Mouse (Mus musculus) testis, adult 2 months (tissue): ENCODE results near the gene Ufsp1. TPM values are rescaled to one million over a fixed set of nuclear protein-coding genes. Genes with fewer than 3 reads are reported as not detected.

ENCODE experiments used
- H3K27ac ChIP-seq: fragments of 200-500 bp; 2 replicates; pipeline ENCODE4 v1.5.1; 2012; ENCODE audit warnings: low read depth, low read length; ENCODE audit not compliant: control insufficient read depth, insufficient read depth
- H3K27me3 ChIP-seq: fragments of 200-500 bp; 2 replicates; pipeline ENCODE4 v1.6.1; 2012; ENCODE audit warnings: mild to moderate bottlenecking, low read length, moderate library complexity; ENCODE audit not compliant: control insufficient read depth, insufficient read depth
- H3K36me3 ChIP-seq: fragments of 200-500 bp; 2 replicates; pipeline ENCODE4 v1.6.1; 2012; ENCODE audit warnings: mild to moderate bottlenecking, low read length; ENCODE audit not compliant: control insufficient read depth, insufficient read depth
- H3K4me1 ChIP-seq: fragments of 200-500 bp; 2 replicates; pipeline ENCODE4 v1.6.1; 2012; ENCODE audit warnings: low read length; ENCODE audit not compliant: control insufficient read depth, insufficient read depth
- H3K4me3 ChIP-seq: fragments of 200-500 bp; 2 replicates; pipeline ENCODE4 v1.5.1; 2012; ENCODE audit warnings: low read depth, mild to moderate bottlenecking, low read length, moderate library complexity, mixed read lengths; ENCODE audit not compliant: control insufficient read depth
- CTCF ChIP-seq: fragments of 200-500 bp; IDR thresholded peaks from 2 replicates; pipeline ENCODE4 v1.5.1; 2012; ENCODE audit warnings: low read depth, mild to moderate bottlenecking, inconsistent platforms, low read length, moderate library complexity; ENCODE audit not compliant: control insufficient read depth, insufficient read depth, insufficient replicate concordance
- POLR2A ChIP-seq: fragments of 200-500 bp; IDR thresholded peaks from 2 replicates; pipeline ENCODE4 v1.6.1; 2012; ENCODE audit warnings: low read depth, mild to moderate bottlenecking, inconsistent platforms, low read length, moderate library complexity; ENCODE audit not compliant: control insufficient read depth
- polyA plus RNA-seq: library from polyadenylated mRNA; depleted of rRNA; stranded (reverse); fragments of >200 nt; gene quantifications from 2 replicates; pipeline ENCODE4 v1.2.3, GENCODE M21; 2012

Ufsp1 gene
- polyA plus RNA-seq, 1 experiment, result 1.6 TPM

GRCm38 (mm10) chr5:137313466-137314192 lies 19.2 kb downstream of the Ufsp1 start:
- Histone ChIP-seq H3K4me1 (peaks cover 21% of the 10 kb centered on the region), H3K27me3 (no peaks in the 10 kb centered on the region), H3K36me3 (no peaks in the 10 kb centered on the region), H3K4me3 (peak overlapping the region; percentile 75), H3K27ac (peak overlapping the region; percentile 63)
- TF ChIP-seq POLR2A (no peak), CTCF (no peak)

DNA sequence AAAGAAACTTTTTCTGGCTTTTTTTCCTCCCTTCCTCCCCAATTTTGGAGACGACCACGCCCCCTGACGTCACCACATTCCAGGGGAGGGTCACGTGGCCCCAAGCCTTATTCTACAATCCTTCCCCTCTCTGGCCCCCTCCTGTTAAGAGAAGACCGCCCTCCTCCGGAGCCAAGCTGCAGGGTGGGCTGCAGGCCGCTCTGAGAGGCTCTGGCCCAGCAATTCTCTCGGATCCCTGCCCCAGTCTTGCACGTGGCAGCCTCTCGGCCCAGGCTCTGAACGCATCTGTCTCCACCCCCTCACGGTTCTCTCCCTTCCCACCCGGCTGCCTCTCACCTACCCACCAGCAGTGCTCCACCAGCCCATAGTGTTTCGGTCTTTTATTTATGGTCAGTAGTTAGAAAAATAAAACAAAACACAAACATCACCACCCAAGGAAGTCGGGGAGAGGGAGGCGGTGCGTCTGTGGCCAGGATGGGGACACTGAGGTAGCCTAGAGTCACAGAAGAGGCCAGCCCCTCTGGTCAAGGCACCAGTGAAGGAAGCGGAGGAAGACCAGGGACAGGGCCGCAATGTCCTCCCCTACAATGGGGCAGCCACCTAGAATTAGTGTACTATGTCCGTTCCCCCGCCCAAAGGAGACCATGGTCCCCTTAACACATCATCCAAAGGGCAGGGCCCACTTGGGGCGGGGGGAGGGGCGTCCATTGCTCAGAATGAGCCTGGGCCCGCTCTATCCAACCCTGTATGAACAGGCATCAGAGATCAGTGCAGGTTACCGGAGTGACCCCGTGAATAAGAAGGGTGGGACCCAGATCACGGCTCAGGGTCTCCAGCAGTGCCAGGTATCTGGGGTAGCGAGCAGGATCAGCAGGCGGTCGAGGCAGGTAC lies 20.0 kb downstream of the Ufsp1 start, which contains the start of gene Trip6:
Trip6 (minus strand) TSS at position 212 of the 891 bp plus-strand sequence.
- H3K4me3 ChIP-seq, result peak within 1 kb of the TSS; percentile 75
- no peaks in the 10 kb centered on the region for H3K36me3 ChIP-seq
- H3K27me3 ChIP-seq, result no peaks in the 10 kb centered on the region
- peaks cover 21% of the 10 kb centered on the region for H3K4me1 ChIP-seq
- H3K27ac ChIP-seq, result peak within 1 kb of the TSS; percentile 73
- no peak for TF ChIP-seq POLR2A
- no peak for TF ChIP-seq CTCF

GRCm38 (mm10) chr5:137315084-137315903 lies 20.9 kb downstream of the Ufsp1 start:
- Histone ChIP-seq H3K4me3 (no peak overlapping the region), H3K4me1 (peaks cover 21% of the 10 kb centered on the region), H3K27me3 (no peaks in the 10 kb centered on the region), H3K27ac (no peak overlapping the region), H3K36me3 (no peaks in the 10 kb centered on the region)
- no peak for TF ChIP-seq POLR2A
- TF ChIP-seq CTCF, result no peak

GRCm38 (mm10) chr5:137317361-137317760 lies 22.9 kb downstream of the Ufsp1 start:
- peaks cover 23% of the 10 kb centered on the region for H3K4me1 ChIP-seq
- H3K36me3 ChIP-seq, result no peaks in the 10 kb centered on the region
- no peak overlapping the region for H3K4me3 ChIP-seq
- no peak for TF ChIP-seq POLR2A
- TF ChIP-seq CTCF, result no peak
- no peaks in the 10 kb centered on the region for H3K27me3 ChIP-seq
- H3K27ac ChIP-seq, result no peak overlapping the region

GRCm38 (mm10) chr5:137318570-137318969 lies 24.1 kb downstream of the Ufsp1 start:
- H3K4me3 ChIP-seq, result no peak overlapping the region
- H3K27me3 ChIP-seq, result no peaks in the 10 kb centered on the region
- peaks cover 25% of the 10 kb centered on the region for H3K4me1 ChIP-seq
- no peak overlapping the region for H3K27ac ChIP-seq
- H3K36me3 ChIP-seq, result no peaks in the 10 kb centered on the region
- no peak for TF ChIP-seq POLR2A
- no peak for TF ChIP-seq CTCF

GRCm38 (mm10) chr5:137320996-137321395 lies 26.6 kb downstream of the Ufsp1 start:
- Histone ChIP-seq H3K27ac (no peak overlapping the region), H3K27me3 (no peaks in the 10 kb centered on the region), H3K4me1 (peaks cover 12% of the 10 kb centered on the region), H3K36me3 (no peaks in the 10 kb centered on the region), H3K4me3 (no peak overlapping the region)
- TF ChIP-seq CTCF, result no peak
- TF ChIP-seq POLR2A, result no peak
